Comparison of ENCODE assay signal across 8 mouse cellular contexts in genomic region chr3:108554587-108555312, GRCm38 (mm10). TPM values are rescaled to one million over a fixed set of nuclear protein-coding genes. Genes with fewer than 3 reads are reported as not detected.
A peak's percentile ranks its signal among the peaks of the same experiment; 100 is the strongest.
DNase-seq lines count a peak whose midpoint lies in the region; ATAC-seq lines count a peak whose summit lies in the region.

No protein-coding gene starts in this region.

- H3K27ac ChIP-seq in brown adipose tissue, adult 24 weeks (replicated peaks; ENCODE audit: low read depth, low read length): peak overlapping the region; percentile 24
- peak overlapping the region; percentile 23 to 86 for H3K27ac ChIP-seq in heart, embryonic 14.5 days (replicated peaks in 1 of 2; ENCODE audit: control insufficient read depth in 1 of 2, insufficient read depth in 1 of 2, low read depth in 2 of 2, low read length in 2 of 2)
- peak overlapping the region; percentile 87 for H3K27ac ChIP-seq in liver, embryonic 13.5 days
- H3K27ac ChIP-seq in stomach, embryonic 16.5 days (ENCODE audit: low read length): peak overlapping the region; percentile 80

- H3K4me2 ChIP-seq in heart, embryonic 14.5 days (ENCODE audit: low read length): peak overlapping the region; percentile 92
- H3K4me2 ChIP-seq in liver, embryonic 13.5 days: peak overlapping the region; percentile 95
- peak overlapping the region; percentile 65 for H3K4me2 ChIP-seq in stomach, embryonic 16.5 days (ENCODE audit: low read depth, low read length)

- peak; percentile 97 for DNase-seq in CD4-positive, CD25-positive, alpha-beta regulatory T cell, adult 2 months (ENCODE audit: low read depth, low spot score)
- DNase-seq in fat pad, adult 2 months (ENCODE audit: extremely low read depth, low read depth, low spot score): peak; percentile 63
- peak; percentile 95 for DNase-seq in kidney, postnatal 14 days
- DNase-seq in liver, embryonic 13.5 days: peak; percentile 87
- DNase-seq in neural tube, embryonic 10.5 days (ENCODE audit: extremely low spot score, low spot score): peak; percentile 92

- peak overlapping the region; percentile 99 for H3K9ac ChIP-seq in heart, embryonic 14.5 days (ENCODE audit: low read length)
- H3K9ac ChIP-seq in liver, embryonic 13.5 days: peak overlapping the region; percentile 94
- H3K9ac ChIP-seq in stomach, embryonic 16.5 days (ENCODE audit: low read length): peak overlapping the region; percentile 96

- no peaks in the 10 kb centered on the region for H3K4me1 ChIP-seq in brown adipose tissue, adult 24 weeks (ENCODE audit: control insufficient read depth, insufficient read depth, insufficient read length, low read length)
- H3K4me1 ChIP-seq in heart, embryonic 14.5 days (ENCODE audit: control insufficient read depth in 2 of 2, insufficient read depth in 2 of 2, low read length in 2 of 2): peaks cover 0 to 3% of the 10 kb centered on the region in 2 experiments; a peak in 1 of 4 replicates
- H3K4me1 ChIP-seq in liver, embryonic 13.5 days (replicated peaks): peaks cover 35% of the 10 kb centered on the region
- peaks cover 7% of the 10 kb centered on the region; the same call in 1 of the 2 replicates for H3K4me1 ChIP-seq in stomach, embryonic 16.5 days (ENCODE audit: control insufficient read depth, insufficient read depth, low read length)

- peaks cover 30% of the 10 kb centered on the region for H3K36me3 ChIP-seq in heart, embryonic 14.5 days (ENCODE audit: control insufficient read depth, insufficient read depth, low read length)
- peaks cover 24% of the 10 kb centered on the region for H3K36me3 ChIP-seq in liver, embryonic 13.5 days
- H3K36me3 ChIP-seq in stomach, embryonic 16.5 days (ENCODE audit: control insufficient read depth, insufficient read depth, low read length): peaks cover 14% of the 10 kb centered on the region

- no peaks in the 10 kb centered on the region for H3K9me3 ChIP-seq in heart, embryonic 14.5 days (ENCODE audit: control insufficient read depth, low read length)
- H3K9me3 ChIP-seq in liver, embryonic 13.5 days (replicated peaks): no peaks in the 10 kb centered on the region
- H3K9me3 ChIP-seq in stomach, embryonic 16.5 days (replicated peaks; ENCODE audit: control insufficient read depth, low read length): no peaks in the 10 kb centered on the region

- WGBS in heart, embryonic 14.5 days: 17% methylated on average over 21 of the region's 22 CpGs
- 17% methylated on average over 22 of the region's 22 CpGs for WGBS in liver, embryonic 13.5 days (ENCODE audit: insufficient replicate concordance)
- 17% methylated on average over 21 of the region's 22 CpGs for whole genome bisulfite sequencing in stomach, embryonic 16.5 days

- peak overlapping the region; percentile 62 for H3K4me3 ChIP-seq in brown adipose tissue, adult 24 weeks (ENCODE audit: insufficient read depth, low read depth, low read length)
- peak overlapping the region; percentile 60 to 93 for H3K4me3 ChIP-seq in heart, embryonic 14.5 days (ENCODE audit: control insufficient read depth in 1 of 2, insufficient read depth in 1 of 2, low read depth in 1 of 2, low read length in 2 of 2)
- peak overlapping the region; percentile 90 for H3K4me3 ChIP-seq in liver, embryonic 13.5 days (replicated peaks)
- H3K4me3 ChIP-seq in stomach, embryonic 16.5 days (replicated peaks; ENCODE audit: low read length): peak overlapping the region; percentile 75

- ATAC-seq in heart, embryonic 14.5 days (ENCODE audit: insufficient number of reproducible peaks, insufficient read depth, low FRiP score, low read depth): peak; percentile 91
- peak; percentile 90 for ATAC-seq in liver, embryonic 13.5 days (ENCODE audit: low read depth)
- peak; percentile 97 for ATAC-seq in stomach, embryonic 16.5 days (ENCODE audit: insufficient read depth, low FRiP score)

- no peaks in the 10 kb centered on the region for H3K27me3 ChIP-seq in heart, embryonic 14.5 days (ENCODE audit: control insufficient read depth, insufficient read depth, low read length)
- H3K27me3 ChIP-seq in liver, embryonic 13.5 days: no peaks in the 10 kb centered on the region
- no peaks in the 10 kb centered on the region for H3K27me3 ChIP-seq in stomach, embryonic 16.5 days (ENCODE audit: control insufficient read depth, insufficient read depth, low read length)

RNA-seq across cellular contexts. Expression of gene Tmem167b, which starts 7.5 kb away (rescaled TPM):
- polyA plus RNA-seq in brown adipose tissue, adult 24 weeks (2012; ENCODE audit: insufficient read depth, insufficient read length, missing spikeins): 24.1 and 27.7 TPM in 2 replicates
- 32.1 and 35.6 TPM in 2 replicates for polyA plus RNA-seq in heart, embryonic 14.5 days (2014; fragmentation: Nextera tagmentation; extraction: Ambion mirVana)
- 13.7 and 18.5 TPM in 2 replicates for polyA plus RNA-seq in liver, embryonic 13.5 days (2015; fragmentation: Nextera tagmentation; extraction: Ambion mirVana)
- polyA plus RNA-seq in stomach, embryonic 16.5 days (2015; fragmentation: Nextera tagmentation; extraction: Ambion mirVana): 45.6 and 47.3 TPM in 2 replicates

RNA-seq across cellular contexts. Expression of gene Taf13, which starts 16.7 kb away (rescaled TPM):
- 23.7 and 42.7 TPM in 2 replicates for polyA plus RNA-seq in brown adipose tissue, adult 24 weeks (2012; ENCODE audit: insufficient read depth, insufficient read length, missing spikeins)
- polyA plus RNA-seq in heart, embryonic 14.5 days (2014; fragmentation: Nextera tagmentation; extraction: Ambion mirVana): 23.3 and 24.8 TPM in 2 replicates
- polyA plus RNA-seq in liver, embryonic 13.5 days (2015; fragmentation: Nextera tagmentation; extraction: Ambion mirVana): 13.0 and 17.4 TPM in 2 replicates
- 47.1 and 47.7 TPM in 2 replicates for polyA plus RNA-seq in stomach, embryonic 16.5 days (2015; fragmentation: Nextera tagmentation; extraction: Ambion mirVana)

RNA-seq across cellular contexts. Expression of gene 5330417C22Rik, which starts 18.4 kb away (rescaled TPM):
- polyA plus RNA-seq in brown adipose tissue, adult 24 weeks (2012; ENCODE audit: insufficient read depth, insufficient read length, missing spikeins): not detected in 2 replicates
- polyA plus RNA-seq in heart, embryonic 14.5 days (2014; fragmentation: Nextera tagmentation; extraction: Ambion mirVana): 0.73 and 0.80 TPM in 2 replicates
- 0.09 and 0.10 TPM in 2 replicates for polyA plus RNA-seq in liver, embryonic 13.5 days (2015; fragmentation: Nextera tagmentation; extraction: Ambion mirVana)
- 35.4 and 36.3 TPM in 2 replicates for polyA plus RNA-seq in stomach, embryonic 16.5 days (2015; fragmentation: Nextera tagmentation; extraction: Ambion mirVana)

RNA-seq across cellular contexts. Expression of gene 1700013F07Rik, which starts 20.8 kb away (rescaled TPM):
- polyA plus RNA-seq in brown adipose tissue, adult 24 weeks (2012; ENCODE audit: insufficient read depth, insufficient read length, missing spikeins): not detected in 2 replicates
- polyA plus RNA-seq in heart, embryonic 14.5 days (2014; fragmentation: Nextera tagmentation; extraction: Ambion mirVana): not detected in 2 replicates
- polyA plus RNA-seq in liver, embryonic 13.5 days (2015; fragmentation: Nextera tagmentation; extraction: Ambion mirVana): not detected in 2 replicates
- polyA plus RNA-seq in stomach, embryonic 16.5 days (2015; fragmentation: Nextera tagmentation; extraction: Ambion mirVana): not detected in 2 replicates

RNA-seq across cellular contexts. Expression of gene Wdr47, which starts 36.3 kb away (rescaled TPM):
- 4.5 and 5.3 TPM in 2 replicates for polyA plus RNA-seq in brown adipose tissue, adult 24 weeks (2012; ENCODE audit: insufficient read depth, insufficient read length, missing spikeins)
- polyA plus RNA-seq in heart, embryonic 14.5 days (2014; fragmentation: Nextera tagmentation; extraction: Ambion mirVana): 8.0 and 10.0 TPM in 2 replicates
- polyA plus RNA-seq in liver, embryonic 13.5 days (2015; fragmentation: Nextera tagmentation; extraction: Ambion mirVana): 1.7 and 1.8 TPM in 2 replicates
- polyA plus RNA-seq in stomach, embryonic 16.5 days (2015; fragmentation: Nextera tagmentation; extraction: Ambion mirVana): 14.3 and 14.9 TPM in 2 replicates

Comparison
In these comparisons a context has a peak if more than half of its experiments do, and no peak if none do; other contexts are left out.
1. Peak in every context shown above with its lines: DNase-seq, ATAC-seq, H3K4me3 ChIP-seq and H3K27ac ChIP-seq.
2. H3K27ac ChIP-seq: peak in every context shown above with its lines; median percentile 87 in liver, embryonic 13.5 days; 80 in stomach, embryonic 16.5 days; 54 in heart, embryonic 14.5 days; 24 in brown adipose tissue, adult 24 weeks.
3. RNA of gene 5330417C22Rik, which starts 18.4 kb away (polyA plus RNA-seq): 35.4 to 36.3 TPM in stomach, embryonic 16.5 days; 0.73 to 0.80 TPM in heart, embryonic 14.5 days, 0.09 to 0.10 TPM in liver, embryonic 13.5 days and not detected in brown adipose tissue, adult 24 weeks; every median in the first group is over 10 times any median in the second.